Mouse (Mus musculus) MEL (cell line): Measurements from ENCODE around the gene Nid1. TPM values are rescaled to one million over a fixed set of nuclear protein-coding genes. Genes with fewer than 3 reads are reported as not detected.
"Not testable (repeated sequence)": the region's sequence is repeated elsewhere in the genome, so short reads cannot be mapped to it uniquely, and the experiment has no call there.

Source experiments
- DNase-seq: peaks from one replicate; pipeline ENCODE4 v3.0.0; 2011; ENCODE audit warnings: low read depth, low spot score
- H3K27ac ChIP-seq: 2 replicates; pipeline ENCODE4 v1.5.1; 2012; ENCODE audit warnings: low read depth, mild to moderate bottlenecking, control low read depth, low read length, moderate library complexity; ENCODE audit not compliant: control insufficient read depth
- H3K27me3 ChIP-seq, 2 experiments: fragments of 150-350 bp in 1 of 2; sonication (generic) in 1 of 2; 2 replicates each; pipeline ENCODE4 v1.6.1; 2012; ENCODE audit warnings: low read length in 2 of 2, mild to moderate bottlenecking in 2 of 2, improper control_type of control experiment in 1 of 2, moderate library complexity in 1 of 2; ENCODE audit not compliant: insufficient read depth in 2 of 2, control insufficient read depth in 1 of 2
- H3K36me3 ChIP-seq, 2 experiments: 2 replicates each; pipeline ENCODE4 v1.6.1; 2012 to 2014; ENCODE audit warnings: low read length in 2 of 2, improper control_type of control experiment in 1 of 2, inconsistent platforms in 1 of 2, mild to moderate bottlenecking in 1 of 2; ENCODE audit not compliant: insufficient read depth in 2 of 2, control insufficient read depth in 1 of 2
- H3K4me1 ChIP-seq, 2 experiments: fragments of 150-350 bp in 1 of 2; sonication (generic) in 1 of 2; 2 replicates each; pipeline ENCODE4 v1.6.1; 2012; ENCODE audit warnings: low read length in 2 of 2, improper control_type of control experiment in 1 of 2, mild to moderate bottlenecking in 1 of 2; ENCODE audit not compliant: insufficient read depth in 2 of 2, control insufficient read depth in 1 of 2
- H3K4me3 ChIP-seq, 2 experiments: fragments of 150-350 bp in 1 of 2; sonication (generic) in 1 of 2; 2 replicates each; pipeline ENCODE4 v1.5.1; 2012; ENCODE audit warnings: low read depth in 2 of 2, low read length in 2 of 2, mild to moderate bottlenecking in 2 of 2, moderate library complexity in 2 of 2, control low read depth in 1 of 2, improper control_type of control experiment in 1 of 2; ENCODE audit not compliant: control insufficient read depth in 1 of 2, insufficient read depth in 1 of 2
- H3K79me2 ChIP-seq: 2 replicates; pipeline ENCODE4 v1.6.1; 2012; ENCODE audit warnings: mild to moderate bottlenecking, low read length, moderate library complexity; ENCODE audit not compliant: control insufficient read depth, poor library complexity, insufficient read depth
- H3K9ac ChIP-seq: 2 replicates; pipeline ENCODE4 v1.6.1; 2012; ENCODE audit warnings: low read depth, mild to moderate bottlenecking, control low read depth, low read length, moderate library complexity; ENCODE audit not compliant: control insufficient read depth, poor library complexity, severe bottlenecking
- H3K9me3 ChIP-seq: fragments of 150-350 bp; sonication (generic); replicated peaks from 2 replicates; pipeline ENCODE4 v1.6.1; 2012; ENCODE audit warnings: mild to moderate bottlenecking, low read length, improper control_type of control experiment, moderate library complexity; ENCODE audit not compliant: insufficient read depth
- CHD2 ChIP-seq: IDR thresholded peaks from 2 replicates; pipeline ENCODE4 v1.6.1; 2011; ENCODE audit warnings: low read length, improper control_type of control experiment
- ELF1 ChIP-seq: IDR thresholded peaks from 2 replicates; pipeline ENCODE4 v1.6.1; 2014; ENCODE audit warnings: low read depth, mild to moderate bottlenecking, inconsistent platforms, low read length, improper control_type of control experiment, moderate library complexity
- ETS1 ChIP-seq: IDR thresholded peaks from 2 replicates; pipeline ENCODE4 v1.6.1; 2012; ENCODE audit warnings: low read depth, mild to moderate bottlenecking, inconsistent platforms, low read length, improper control_type of control experiment, moderate library complexity
- GABPA ChIP-seq: IDR thresholded peaks from 2 replicates; pipeline ENCODE4 v1.6.1; 2012; ENCODE audit warnings: low read depth, mild to moderate bottlenecking, inconsistent platforms, low read length, improper control_type of control experiment, moderate library complexity
- JUND ChIP-seq: IDR thresholded peaks from 2 replicates; pipeline ENCODE4 v1.6.1; 2011; ENCODE audit warnings: low read depth, mild to moderate bottlenecking, improper control_type of control experiment, low read length
- MEF2A ChIP-seq: IDR thresholded peaks from 2 replicates; pipeline ENCODE4 v1.6.1; 2014; ENCODE audit warnings: low read depth, mild to moderate bottlenecking, inconsistent platforms, low read length, improper control_type of control experiment; ENCODE audit not compliant: poor library complexity, insufficient replicate concordance, severe bottlenecking; ENCODE audit errors: extremely low read depth
- MXI1 ChIP-seq: IDR thresholded peaks from 2 replicates; pipeline ENCODE4 v1.6.1; 2011; ENCODE audit warnings: mild to moderate bottlenecking, low read depth, low read length, improper control_type of control experiment
- TAL1 ChIP-seq: IDR thresholded peaks from 2 replicates; pipeline ENCODE4 v1.6.1; 2012; ENCODE audit warnings: mild to moderate bottlenecking, inconsistent platforms, low read length, moderate library complexity, mixed read lengths
- USF2 ChIP-seq, 2 experiments: IDR thresholded peaks; 2 replicates each; pipeline ENCODE4 v1.6.1; 2011 to 2012; ENCODE audit warnings: improper control_type of control experiment in 2 of 2, low read length in 2 of 2, borderline replicate concordance in 1 of 2, inconsistent platforms in 1 of 2, low read depth in 1 of 2, mild to moderate bottlenecking in 1 of 2; ENCODE audit not compliant: insufficient read depth in 1 of 2
- polyA plus RNA-seq, 2 experiments: library from polyadenylated mRNA; stranded (reverse) in 1 of 2; unstranded in 1 of 2; fragments of >175 nt in 1 of 2; fragments of >200 nt in 1 of 2; gene quantifications; 2 replicates each; pipeline versions ENCODE4 v1.2.1 to v1.2.4; 2012; ENCODE audit warnings: low replicate concordance in 2 of 2, low read depth in 1 of 2; ENCODE audit not compliant: insufficient read length in 2 of 2, insufficient read depth in 1 of 2, missing spikeins in 1 of 2
- total RNA-seq: library from RNA; depleted of rRNA; stranded (reverse); fragments of 300-350 nt; gene quantifications from 2 replicates; pipeline ENCODE4 v1.2.3, GENCODE M21; 2012

The Nid1 gene
- total and polyA plus RNA-seq, 3 experiments = not detected

DNA sequence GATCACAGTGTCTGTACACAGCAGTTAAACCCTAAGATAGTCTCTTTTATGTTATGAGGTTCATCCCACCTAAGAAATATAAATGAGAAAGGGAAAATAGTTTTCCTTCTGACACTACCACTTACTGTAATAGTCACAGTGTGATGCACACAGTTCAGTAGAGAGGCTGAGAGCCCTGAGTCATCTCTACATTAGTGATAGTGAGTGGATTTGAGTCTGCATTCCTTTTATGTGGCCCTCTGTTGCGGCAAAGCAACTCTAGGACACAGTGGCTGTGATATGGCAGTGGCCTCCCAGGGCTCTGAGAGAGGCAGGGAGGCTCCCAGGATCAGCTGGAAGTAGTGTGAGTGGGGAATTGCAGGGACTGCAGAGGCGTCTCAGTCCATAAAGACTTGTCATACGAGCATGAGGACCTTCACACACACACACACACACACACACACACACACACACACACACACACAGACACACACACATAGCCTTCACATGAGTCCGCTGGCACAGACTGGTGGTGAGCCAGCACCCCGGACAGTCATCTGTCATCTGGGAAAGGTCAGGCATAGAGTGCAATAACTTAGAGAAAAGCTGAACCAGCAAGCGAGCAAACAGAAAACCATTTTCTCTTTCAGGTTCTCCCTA, 32.7 kb upstream of the Nid1 start:
- H3K27ac ChIP-seq, H3K4me3 ChIP-seq, H3K36me3 ChIP-seq, DNase-seq, H3K4me1 ChIP-seq, H3K27me3 ChIP-seq, H3K79me2 ChIP-seq, H3K9me3 ChIP-seq, H3K9ac ChIP-seq: not testable (repeated sequence)

DNA sequence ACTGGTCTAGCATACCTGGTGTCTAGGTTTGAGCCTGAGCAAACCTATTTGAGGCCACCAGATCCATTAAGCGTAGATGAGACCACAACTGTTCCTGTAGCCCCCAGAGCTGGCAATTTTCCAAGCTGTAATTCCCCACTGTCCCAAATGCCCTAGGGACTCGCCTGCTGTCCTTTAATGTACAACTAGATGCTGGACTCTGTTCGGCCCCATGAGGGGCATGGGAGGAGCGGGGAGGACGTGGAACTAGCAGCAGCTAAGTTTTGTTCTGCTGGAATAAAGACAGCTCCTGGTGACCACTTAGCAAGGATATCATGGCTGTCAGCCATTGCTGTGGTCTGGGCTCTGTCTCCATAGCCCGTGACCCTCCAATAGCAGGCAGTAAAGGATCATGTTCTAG, 31.8 kb upstream of the Nid1 start:
- not testable (repeated sequence) for H3K36me3 ChIP-seq, H3K27me3 ChIP-seq, H3K27ac ChIP-seq, DNase-seq, H3K4me1 ChIP-seq, H3K9ac ChIP-seq, H3K4me3 ChIP-seq, H3K9me3 ChIP-seq, H3K79me2 ChIP-seq

GRCm38 (mm10) chr13:13414206-13414605, 23.1 kb upstream of the Nid1 start:
- no peaks in the 10 kb centered on the region for H3K79me2 ChIP-seq
- no peak overlapping the region for H3K9ac ChIP-seq
- H3K4me1 ChIP-seq = no peaks in the 10 kb centered on the region
- no peak for TF ChIP-seq CHD2
- TF ChIP-seq MXI1 = no peak
- TF ChIP-seq JUND = no peak
- TF ChIP-seq GABPA = no peak
- no peak for TF ChIP-seq TAL1
- no peak for TF ChIP-seq MEF2A
- TF ChIP-seq ETS1 = no peak
- no peak for TF ChIP-seq ELF1
- no peak for TF ChIP-seq USF2 (IDR thresholded peaks at IDR 0.05; ENCODE audit: borderline replicate concordance in 1 of 2, insufficient read depth in 1 of 2, low read depth in 1 of 2, low read length in 2 of 2)
- H3K27me3 ChIP-seq = no peaks in the 10 kb centered on the region
- no peak for DNase-seq
- no peak overlapping the region for H3K27ac ChIP-seq
- no peaks in the 10 kb centered on the region for H3K9me3 ChIP-seq
- no peak overlapping the region for H3K4me3 ChIP-seq
- no peaks in the 10 kb centered on the region for H3K36me3 ChIP-seq
